Mouse (Mus musculus) monocyte, adult 5-6 weeks (primary cell): ENCODE results near the gene Dcpp1. TPM values are rescaled to one million over a fixed set of nuclear protein-coding genes. Genes with fewer than 3 reads are reported as not detected.
"Not testable (repeated sequence)": the region's sequence is repeated elsewhere in the genome, so short reads cannot be mapped to it uniquely, and the experiment has no call there.

Source experiments
- ATAC-seq: fragments of 153-309, 156-312 bp; replicated peaks from 2 replicates; pipeline ENCODE4 v1.8.0; 2017; ENCODE audit warnings: mild to moderate bottlenecking; ENCODE audit not compliant: low TSS enrichment, insufficient number of reproducible peaks, severe bottlenecking, poor library complexity, low FRiP score
- total RNA-seq: library from RNA; stranded (forward); fragments of 200-1000, 200-491, 200-594 nt; gene quantifications from 3 replicates; pipeline ENCODE4 v1.2.3, GENCODE M21; 2017

Dcpp1 gene
- total RNA-seq: not detected in 3 replicates

GRCm38 (mm10) chr17:23880576-23880975, at the start of gene Dcpp1, which contains the start of gene Dcpp2:
Gene Dcpp1 (plus strand): TSS chr17:23880876.
Gene Dcpp2 (plus strand): TSS chr17:23880880.
- ATAC-seq: not testable (repeated sequence)

- no peak for ATAC-seq
Observed at GRCm38 (mm10) chr17:23831201-23831600, 49.5 kb upstream of the Dcpp1 start.

GRCm38 (mm10) chr17:23836006-23836575, 44.6 kb upstream of the Dcpp1 start, which contains the start of gene Prss33:
Gene Prss33 (minus strand): TSS chr17:23836056.
- no peak for ATAC-seq

- ATAC-seq: peak; percentile 71
Observed at GRCm38 (mm10) chr17:23841145-23841544, 39.5 kb upstream of the Dcpp1 start.

GRCm38 (mm10) chr17:23843141-23843811, 37.4 kb upstream of the Dcpp1 start:
- no peak for ATAC-seq

GRCm38 (mm10) chr17:23843812-23844273, 36.8 kb upstream of the Dcpp1 start, which contains the start of the genes Prss32 and Prss41:
Gene Prss32 (plus strand): TSS chr17:23843855.
Gene Prss41 (minus strand): TSS chr17:23844172.
- peak; percentile 43; the same call in 1 of the 2 replicates for ATAC-seq

- no peak for ATAC-seq
Observed at GRCm38 (mm10) chr17:23850028-23850427, 30.6 kb upstream of the Dcpp1 start.

GRCm38 (mm10) chr17:23850853-23851749, 29.6 kb upstream of the Dcpp1 start:
- ATAC-seq: no peak; the same call in 1 of the 2 replicates

- ATAC-seq: 0 out of 2 replicates have a peak, but pooled peaks have one; percentile 41
Observed at GRCm38 (mm10) chr17:23853292-23853691, 27.4 kb upstream of the Dcpp1 start.

- no peak for ATAC-seq
Observed at GRCm38 (mm10) chr17:23854229-23854765, 26.4 kb upstream of the Dcpp1 start.

- no peak for ATAC-seq
Observed at GRCm38 (mm10) chr17:23857193-23857592, 23.5 kb upstream of the Dcpp1 start.

- no peak for ATAC-seq
Observed at GRCm38 (mm10) chr17:23857913-23858312, 22.8 kb upstream of the Dcpp1 start.

GRCm38 (mm10) chr17:23862926-23863325, 17.8 kb upstream of the Dcpp1 start:
- no peak for ATAC-seq

GRCm38 (mm10) chr17:23867756-23868155, 12.9 kb upstream of the Dcpp1 start, which contains the start of gene Prss21:
Gene Prss21 (plus strand): TSS chr17:23868056.
- no peak for ATAC-seq

GRCm38 (mm10) chr17:23868513-23868912, 12.2 kb upstream of the Dcpp1 start:
- peak; percentile 45; the same call in 1 of the 2 replicates for ATAC-seq

GRCm38 (mm10) chr17:23873884-23874856, 6.5 kb upstream of the Dcpp1 start:
- ATAC-seq: peak; percentile 54; the same call in 1 of the 2 replicates

- no peak for ATAC-seq
Observed at GRCm38 (mm10) chr17:23876741-23877140, 3.9 kb upstream of the Dcpp1 start.
